Comparison of ENCODE assay signal across 8 mouse cellular contexts in the genomic region with DNA sequence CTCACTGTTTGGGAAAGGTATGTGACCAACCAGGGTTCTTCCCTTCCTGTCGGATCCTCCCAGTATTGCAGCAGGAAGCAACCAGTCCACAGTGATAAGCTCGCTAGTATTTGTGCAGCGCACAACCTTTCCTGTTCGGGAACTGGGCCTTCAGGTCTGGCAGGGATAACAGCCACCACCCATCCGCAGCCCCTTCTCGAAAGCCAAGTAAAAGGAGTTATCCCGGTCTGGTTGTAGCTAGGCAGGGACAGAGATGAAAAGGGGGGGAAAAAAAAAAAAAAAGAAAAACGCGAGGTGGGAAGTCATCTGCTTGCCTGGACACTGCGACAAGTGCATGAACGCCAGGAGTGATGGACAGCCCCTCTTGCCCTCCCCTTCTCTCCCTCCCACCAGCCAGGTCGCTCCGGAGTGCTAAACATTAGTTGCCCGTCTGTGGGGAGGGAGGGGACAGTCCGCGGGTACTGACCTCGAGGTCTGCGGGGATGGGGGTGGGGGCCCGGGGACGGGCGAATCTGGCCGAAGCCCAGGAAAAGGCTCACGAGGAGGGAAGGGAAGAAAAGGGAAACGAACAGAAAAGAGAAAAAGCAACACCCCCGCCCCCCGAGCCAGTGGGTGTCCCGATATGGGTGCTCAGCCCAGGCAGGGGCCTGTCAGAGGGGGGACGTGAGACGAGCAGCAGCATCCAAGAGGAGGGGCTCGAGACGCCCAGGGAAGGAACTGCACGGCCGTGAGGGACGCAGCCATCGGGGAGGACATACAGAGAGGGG. TPM values are rescaled to one million over a fixed set of nuclear protein-coding genes. Genes with fewer than 3 reads are reported as not detected.
DNase-seq lines count a peak whose midpoint lies in the region; ATAC-seq and TF ChIP-seq lines count a peak whose summit lies in the region.

No protein-coding gene starts in this region.

- peak overlapping the region; percentile 74 for H3K4me2 ChIP-seq in hindbrain, embryonic 16.5 days (ENCODE audit: low read length)

- no peaks in the 10 kb centered on the region for H3K4me1 ChIP-seq in cortical plate, adult 2 months (ENCODE audit: control insufficient read depth, insufficient read depth, low read length)
- peaks cover 9% of the 10 kb centered on the region for H3K4me1 ChIP-seq in hindbrain, embryonic 16.5 days (ENCODE audit: control insufficient read depth, insufficient read depth, low read depth, low read length)

- H3K27me3 ChIP-seq in hindbrain, embryonic 16.5 days (replicated peaks; ENCODE audit: control insufficient read depth, insufficient read depth, low read length): no peaks in the 10 kb centered on the region

- intact Hi-C loops in gastrocnemius, adult 2 months (cut with DNase I): loop anchor here (5.0 kb wide), 1 partner anchor 75 kb away; the partner anchor contains the start of gene Dennd4a

- peak overlapping the region; percentile 58 for H3K27ac ChIP-seq in cortical plate, adult 2 months (ENCODE audit: insufficient read depth, low read length)
- peak overlapping the region; percentile 98 for H3K27ac ChIP-seq in gastrocnemius, adult 2 months
- H3K27ac ChIP-seq in hindbrain, embryonic 16.5 days (ENCODE audit: low read depth, low read length): peak overlapping the region; percentile 96

- 0 out of 2 replicates have a peak, but pooled peaks have one; percentile 6 for TF ChIP-seq CTCF in cortical plate, adult 2 months (IDR thresholded peaks at IDR 0.05; ENCODE audit: extremely low read depth, insufficient read depth, low read length)
- TF ChIP-seq CTCF in gastrocnemius, adult 2 months (IDR thresholded peaks at IDR 0.05): peak; percentile 36

- no peaks in the 10 kb centered on the region for H3K9me3 ChIP-seq in hindbrain, embryonic 16.5 days (ENCODE audit: control insufficient read depth, low read length)

- 0 out of 2 replicates have a peak, but pooled peaks have one; percentile 31 for TF ChIP-seq POLR2A in cortical plate, adult 2 months (IDR thresholded peaks at IDR 0.05; ENCODE audit: extremely low read depth, insufficient read depth, low read length)

- peak; percentile 84 for ATAC-seq in hindbrain, embryonic 16.5 days
- ATAC-seq in megakaryocyte, adult 5-6 weeks (ENCODE audit: poor library complexity, severe bottlenecking): peak; percentile 41

- H3K4me3 ChIP-seq in cortical plate, adult 2 months (ENCODE audit: insufficient read depth, low read length): peak overlapping the region; percentile 46
- H3K4me3 ChIP-seq in gastrocnemius, adult 2 months: peak overlapping the region; percentile 99
- H3K4me3 ChIP-seq in hindbrain, embryonic 16.5 days (ENCODE audit: low read length): peak overlapping the region; percentile 99

- H3K9ac ChIP-seq in hindbrain, embryonic 16.5 days (ENCODE audit: low read depth, low read length): peak overlapping the region; percentile 93

- peak; percentile 52 to 59 for DNase-seq in adrenal gland, adult 18-20 months (ENCODE audit: low spot score in 2 of 2)
- DNase-seq in gastrocnemius, adult 2 months: peak; percentile 67
- DNase-seq in left cerebral cortex, adult 8-10 months (ENCODE audit: low spot score in 2 of 2): peak; percentile 24 to 33
- DNase-seq in right cerebral cortex, postnatal 25 days: peak; percentile 42
- peak; percentile 72 to 78 for DNase-seq in urinary bladder, postnatal 36 days (ENCODE audit: low spot score in 2 of 2)

- no peaks in the 10 kb centered on the region for H3K36me3 ChIP-seq in hindbrain, embryonic 16.5 days (ENCODE audit: control insufficient read depth, insufficient read depth, low read length)

- under 1% methylated on average over 35 of the region's 35 CpGs for WGBS in hindbrain, embryonic 16.5 days

RNA-seq across cellular contexts. Expression of gene Rab11a, which starts 0.7 kb away (rescaled TPM):
- total RNA-seq in adrenal gland, adult 18-20 months (2021): 100 to 1,000 TPM; 218 to 290 TPM
- polyA plus RNA-seq in cortical plate, adult 2 months (2012; rRNA removed): 221 and 230 TPM in 2 replicates
- total RNA-seq in gastrocnemius, adult 2 months (2021): 10 to 100 TPM; 87.7 to 96.7 TPM
- 441 and 466 TPM in 2 replicates for polyA plus RNA-seq in hindbrain, embryonic 16.5 days (2015; fragmentation: Nextera tagmentation; extraction: Ambion mirVana)
- total RNA-seq in left cerebral cortex, adult 8-10 months (2022): 100 to 1,000 TPM; 237 to 269 (median 250) TPM
- 249 and 281 TPM in 2 replicates for total RNA-seq in megakaryocyte, adult 5-6 weeks (2015)
- 144 and 161 TPM in 2 replicates for total RNA-seq in megakaryocyte, adult 5-6 weeks (2017)

Comparison
In these comparisons a context has a peak if more than half of its experiments do, and no peak if none do; other contexts are left out.
1. Peak in every context shown above with its lines: DNase-seq, ATAC-seq, H3K4me3 ChIP-seq and H3K27ac ChIP-seq.
2. H3K4me3 ChIP-seq: peak in every context shown above with its lines; median percentile 99 in gastrocnemius, adult 2 months; 99 in hindbrain, embryonic 16.5 days; 46 in cortical plate, adult 2 months.